Mouse (Mus musculus): ENCODE measurements around the gene E130308A19Rik. TPM values are rescaled to one million over a fixed set of nuclear protein-coding genes. Genes with fewer than 3 reads are reported as not detected.

Gene E130308A19Rik
- polyA plus RNA-seq, 1 experiment from 2014 or later: 13.7 TPM

Other genes with a start within 250 kb of the E130308A19Rik start
- 8.4 and 11.4 TPM in 2 replicates for gene Susd1, start 187.6 kb upstream of the E130308A19Rik start, polyA plus RNA-seq (2015; fragmentation: Nextera tagmentation; extraction: Ambion mirVana)
- gene Ptbp3, start 76.8 kb upstream of the E130308A19Rik start, polyA plus RNA-seq (2015; fragmentation: Nextera tagmentation; extraction: Ambion mirVana): 61.3 and 64.5 TPM in 2 replicates
- gene Hsdl2, start 44.6 kb upstream of the E130308A19Rik start, polyA plus RNA-seq (2015; fragmentation: Nextera tagmentation; extraction: Ambion mirVana): 58.4 and 60.0 TPM in 2 replicates
- 83.7 and 93.0 TPM in 2 replicates for gene Inip, start 175.4 kb downstream of the E130308A19Rik start, polyA plus RNA-seq (2015; fragmentation: Nextera tagmentation; extraction: Ambion mirVana)
- 14.5 and 16.8 TPM in 2 replicates for gene Snx30, start 179.6 kb downstream of the E130308A19Rik start, polyA plus RNA-seq (2015; fragmentation: Nextera tagmentation; extraction: Ambion mirVana)

All from thymus, postnatal 0 days (tissue).